Mouse (Mus musculus): ENCODE data around the gene Mat2a. TPM values are rescaled to one million over a fixed set of nuclear protein-coding genes. Genes with fewer than 3 reads are reported as not detected.

The Mat2a gene
- polyA plus RNA-seq, 1 experiment from 2014 or later, result 340 TPM

GRCm38 (mm10) chr6:72389941-72390771 lies 49.2 kb downstream of the Mat2a start, which contains the start of gene Vamp8:
Gene Vamp8, minus strand, starts transcription at chr6:72390703.
- H3K4me1 ChIP-seq (replicated peaks; ENCODE audit: control insufficient read depth, insufficient read depth, low read length), result peaks cover 24% of the 10 kb centered on the region
- H3K4me2 ChIP-seq (ENCODE audit: low read depth, low read length), result peak within 1 kb of the TSS; percentile 77
- peak within 1 kb of the TSS; percentile 98 for H3K27ac ChIP-seq (ENCODE audit: low read length)
- peaks cover 6% of the 10 kb centered on the region for H3K36me3 ChIP-seq (ENCODE audit: control insufficient read depth, insufficient read depth, low read length)
- under 1% methylated on average over 33 of the region's 33 CpGs for WGBS
- peak within 1 kb of the TSS; percentile 85 for H3K9ac ChIP-seq (ENCODE audit: low read length)
- peak within 1 kb of the TSS; percentile 65 for H3K4me3 ChIP-seq (ENCODE audit: low read length)
- ATAC-seq (ENCODE audit: low read depth), result peak; percentile 82
- no peaks in the 10 kb centered on the region for H3K27me3 ChIP-seq (ENCODE audit: control insufficient read depth, insufficient read depth, low read depth, low read length)
- no peaks in the 10 kb centered on the region for H3K9me3 ChIP-seq (ENCODE audit: control insufficient read depth, low read length)

- H3K9me3 ChIP-seq (ENCODE audit: control insufficient read depth, low read length), result no peaks in the 10 kb centered on the region
- ATAC-seq (ENCODE audit: low read depth), result peak; percentile 40
- H3K36me3 ChIP-seq (ENCODE audit: control insufficient read depth, insufficient read depth, low read length), result peaks cover 10% of the 10 kb centered on the region
- H3K27me3 ChIP-seq (ENCODE audit: control insufficient read depth, insufficient read depth, low read depth, low read length), result no peaks in the 10 kb centered on the region
- H3K9ac ChIP-seq (ENCODE audit: low read length), result peak overlapping the region; percentile 85
- WGBS, result 8% methylated on average over 13 of the region's 13 CpGs
- H3K4me1 ChIP-seq (replicated peaks; ENCODE audit: control insufficient read depth, insufficient read depth, low read length), result peaks cover 24% of the 10 kb centered on the region
- H3K27ac ChIP-seq (ENCODE audit: low read length), result peak overlapping the region; percentile 98
- peak overlapping the region; percentile 77 for H3K4me2 ChIP-seq (ENCODE audit: low read depth, low read length)
- peak overlapping the region; percentile 65 for H3K4me3 ChIP-seq (ENCODE audit: low read length)
Measured at GRCm38 (mm10) chr6:72389471-72389940, 49.9 kb downstream of the Mat2a start.

- H3K4me1 ChIP-seq (replicated peaks; ENCODE audit: control insufficient read depth, insufficient read depth, low read length), result peaks cover 24% of the 10 kb centered on the region
- H3K36me3 ChIP-seq (ENCODE audit: control insufficient read depth, insufficient read depth, low read length), result peaks cover 10% of the 10 kb centered on the region
- no peaks in the 10 kb centered on the region for H3K9me3 ChIP-seq (ENCODE audit: control insufficient read depth, low read length)
- no peak for ATAC-seq (ENCODE audit: low read depth)
- H3K9ac ChIP-seq (ENCODE audit: low read length), result peak overlapping the region; percentile 85
- H3K4me3 ChIP-seq (ENCODE audit: low read length), result peak overlapping the region; percentile 65
- peak overlapping the region; percentile 98 for H3K27ac ChIP-seq (ENCODE audit: low read length)
- H3K4me2 ChIP-seq (ENCODE audit: low read depth, low read length), result peak overlapping the region; percentile 77
- 65% methylated on average over 6 of the region's 6 CpGs for WGBS
- H3K27me3 ChIP-seq (ENCODE audit: control insufficient read depth, insufficient read depth, low read depth, low read length), result no peaks in the 10 kb centered on the region
Measured at GRCm38 (mm10) chr6:72388791-72389329, 50.5 kb downstream of the Mat2a start.

GRCm38 (mm10) chr6:72388266-72388665 lies 51.1 kb downstream of the Mat2a start:
- no peak overlapping the region for H3K4me3 ChIP-seq (ENCODE audit: low read length)
- peak overlapping the region; percentile 77; the same call in 1 of the 2 replicates for H3K4me2 ChIP-seq (ENCODE audit: low read depth, low read length)

GRCm38 (mm10) chr6:72387816-72388215 lies 51.5 kb downstream of the Mat2a start:
- no peaks in the 10 kb centered on the region for H3K9me3 ChIP-seq (ENCODE audit: control insufficient read depth, low read length)
- ATAC-seq (ENCODE audit: low read depth), result no peak
- no peak overlapping the region for H3K4me3 ChIP-seq (ENCODE audit: low read length)
- peaks cover 24% of the 10 kb centered on the region for H3K4me1 ChIP-seq (replicated peaks; ENCODE audit: control insufficient read depth, insufficient read depth, low read length)
- WGBS, result 87% methylated on average over 3 of the region's 3 CpGs
- no peak overlapping the region for H3K9ac ChIP-seq (ENCODE audit: low read length)
- peaks cover 10% of the 10 kb centered on the region for H3K36me3 ChIP-seq (ENCODE audit: control insufficient read depth, insufficient read depth, low read length)
- no peak overlapping the region for H3K27ac ChIP-seq (ENCODE audit: low read length)
- no peaks in the 10 kb centered on the region for H3K27me3 ChIP-seq (ENCODE audit: control insufficient read depth, insufficient read depth, low read depth, low read length)
- H3K4me2 ChIP-seq (ENCODE audit: low read depth, low read length), result no peak overlapping the region

More at GRCm38 (mm10) chr6:72388266-72388665, 51.1 kb downstream of the Mat2a start:
- H3K27me3 ChIP-seq (ENCODE audit: control insufficient read depth, insufficient read depth, low read depth, low read length), result no peaks in the 10 kb centered on the region
- peaks cover 24% of the 10 kb centered on the region for H3K4me1 ChIP-seq (replicated peaks; ENCODE audit: control insufficient read depth, insufficient read depth, low read length)
- H3K36me3 ChIP-seq (ENCODE audit: control insufficient read depth, insufficient read depth, low read length), result peaks cover 10% of the 10 kb centered on the region
- no peaks in the 10 kb centered on the region for H3K9me3 ChIP-seq (ENCODE audit: control insufficient read depth, low read length)
- WGBS, result 61% methylated on average over 10 of the region's 10 CpGs
- no peak overlapping the region for H3K9ac ChIP-seq (ENCODE audit: low read length)
- H3K27ac ChIP-seq (ENCODE audit: low read length), result no peak overlapping the region
- no peak for ATAC-seq (ENCODE audit: low read depth)

- no peak overlapping the region for H3K9ac ChIP-seq (ENCODE audit: low read length)
Measured at GRCm38 (mm10) chr6:72386561-72386960, 52.8 kb downstream of the Mat2a start.

GRCm38 (mm10) chr6:72385258-72385657 lies 54.1 kb downstream of the Mat2a start:
- Histone ChIP-seq H3K9me3 (ENCODE audit: control insufficient read depth, low read length) (no peaks in the 10 kb centered on the region), H3K27me3 (ENCODE audit: control insufficient read depth, insufficient read depth, low read depth, low read length) (no peaks in the 10 kb centered on the region), H3K36me3 (ENCODE audit: control insufficient read depth, insufficient read depth, low read length) (peaks cover 10% of the 10 kb centered on the region), H3K4me3 (ENCODE audit: low read length) (no peak overlapping the region), H3K4me2 (ENCODE audit: low read depth, low read length) (no peak overlapping the region), H3K9ac (ENCODE audit: low read length) (no peak overlapping the region), H3K4me1 (replicated peaks; ENCODE audit: control insufficient read depth, insufficient read depth, low read length) (peaks cover 16% of the 10 kb centered on the region), H3K27ac (ENCODE audit: low read length) (no peak overlapping the region)
- 61% methylated on average over 4 of the region's 4 CpGs for WGBS
- ATAC-seq (ENCODE audit: low read depth), result no peak

More at GRCm38 (mm10) chr6:72386561-72386960, 52.8 kb downstream of the Mat2a start:
- Histone ChIP-seq H3K4me2 (ENCODE audit: low read depth, low read length) (no peak overlapping the region), H3K27ac (ENCODE audit: low read length) (no peak overlapping the region), H3K36me3 (ENCODE audit: control insufficient read depth, insufficient read depth, low read length) (peaks cover 10% of the 10 kb centered on the region), H3K4me1 (replicated peaks; ENCODE audit: control insufficient read depth, insufficient read depth, low read length) (peaks cover 24% of the 10 kb centered on the region), H3K4me3 (ENCODE audit: low read length) (no peak overlapping the region), H3K9me3 (ENCODE audit: control insufficient read depth, low read length) (no peaks in the 10 kb centered on the region), H3K27me3 (ENCODE audit: control insufficient read depth, insufficient read depth, low read depth, low read length) (no peaks in the 10 kb centered on the region)
- no peak for ATAC-seq (ENCODE audit: low read depth)
- WGBS, result 80% methylated on average over 2 of the region's 2 CpGs

- Histone ChIP-seq H3K4me3 (ENCODE audit: low read length) (no peak overlapping the region), H3K4me2 (ENCODE audit: low read depth, low read length) (no peak overlapping the region), H3K4me1 (replicated peaks; ENCODE audit: control insufficient read depth, insufficient read depth, low read length) (peaks cover 13% of the 10 kb centered on the region), H3K9ac (ENCODE audit: low read length) (no peak overlapping the region), H3K9me3 (ENCODE audit: control insufficient read depth, low read length) (no peaks in the 10 kb centered on the region), H3K27ac (ENCODE audit: low read length) (no peak overlapping the region), H3K27me3 (ENCODE audit: control insufficient read depth, insufficient read depth, low read depth, low read length) (no peaks in the 10 kb centered on the region), H3K36me3 (ENCODE audit: control insufficient read depth, insufficient read depth, low read length) (peaks cover 10% of the 10 kb centered on the region)
- no peak for ATAC-seq (ENCODE audit: low read depth)
- WGBS, result 91% methylated on average over 7 of the region's 7 CpGs
Measured at GRCm38 (mm10) chr6:72383952-72384351, 55.4 kb downstream of the Mat2a start.

GRCm38 (mm10) chr6:72383142-72383820 lies 56.1 kb downstream of the Mat2a start:
- ATAC-seq (ENCODE audit: low read depth), result no peak
- no peaks in the 10 kb centered on the region for H3K27me3 ChIP-seq (ENCODE audit: control insufficient read depth, insufficient read depth, low read depth, low read length)
- no peak overlapping the region for H3K4me2 ChIP-seq (ENCODE audit: low read depth, low read length)

More at GRCm38 (mm10) chr6:72383142-72383820, 56.1 kb downstream of the Mat2a start:
- 83% methylated on average over 6 of the region's 6 CpGs for WGBS
- H3K27ac ChIP-seq (ENCODE audit: low read length), result no peak overlapping the region
- H3K36me3 ChIP-seq (ENCODE audit: control insufficient read depth, insufficient read depth, low read length), result peaks cover 10% of the 10 kb centered on the region
- no peaks in the 10 kb centered on the region for H3K9me3 ChIP-seq (ENCODE audit: control insufficient read depth, low read length)
- H3K4me1 ChIP-seq (replicated peaks; ENCODE audit: control insufficient read depth, insufficient read depth, low read length), result peaks cover 6% of the 10 kb centered on the region
- no peak overlapping the region for H3K9ac ChIP-seq (ENCODE audit: low read length)
- no peak overlapping the region for H3K4me3 ChIP-seq (ENCODE audit: low read length)

Measured in lung, embryonic 16.5 days (tissue).